Mouse (Mus musculus) adipose tissue, adult 10 weeks (tissue): ENCODE measurements around the gene Ifit1bl1. TPM values are rescaled to one million over a fixed set of nuclear protein-coding genes. Genes with fewer than 3 reads are reported as not detected.

ENCODE experiments used
- polyA plus RNA-seq: library from polyadenylated mRNA; stranded (reverse); fragments of 350-450 nt; fragmentation: Illumina TruSeq; extraction: RNeasy Lipid Tissue Mini Kit (QIAGEN cat#74804); gene quantifications from one replicate; pipeline ENCODE4 v1.2.3, GENCODE M21; 2014; ENCODE audit warnings: low read depth, low replicate concordance

Gene Ifit1bl1
- 0.36 TPM for polyA plus RNA-seq

GRCm38 (mm10) chr19:34601888-34602287 is at the start of gene Ifit1bl1:
Gene Ifit1bl1, minus strand, starts transcription at chr19:34601956.

GRCm38 (mm10) chr19:34640623-34641022 is 38.9 kb upstream of the Ifit1bl1 start, which contains the start of the genes Ifit1bl2 and Ifit1:
Gene Ifit1bl2, minus strand, starts transcription at chr19:34640743.
Gene Ifit1, plus strand, starts transcription at chr19:34640871.

GRCm38 (mm10) chr19:34607237-34608051 is 5.7 kb upstream of the Ifit1bl1 start, which contains the start of gene Ifit3b:
Gene Ifit3b, plus strand, starts transcription at chr19:34607970.

GRCm38 (mm10) chr19:34583126-34583766 is 18.5 kb downstream of the Ifit1bl1 start, which contains the start of gene Ifit3:
Gene Ifit3, plus strand, starts transcription at chr19:34583531.

GRCm38 (mm10) chr19:34550534-34551223 is 51.1 kb downstream of the Ifit1bl1 start, which contains the start of gene Ifit2:
Gene Ifit2, plus strand, starts transcription at chr19:34550694.

Other genes with a start within 250 kb of the Ifit1bl1 start
- gene Ch25h, start 126.8 kb downstream of the Ifit1bl1 start, polyA plus RNA-seq = 13.3 TPM
- 36.0 TPM for gene Lipa, start 74.5 kb downstream of the Ifit1bl1 start, polyA plus RNA-seq
- gene Ifit2, start 51.3 kb downstream of the Ifit1bl1 start, polyA plus RNA-seq = 5.4 TPM
- gene Ifit3, start 18.4 kb downstream of the Ifit1bl1 start, polyA plus RNA-seq = 16.3 TPM
- gene Ifit3b, start 6.0 kb upstream of the Ifit1bl1 start, polyA plus RNA-seq = 4.2 TPM
- 0.14 TPM for gene Ifit1bl2, start 38.8 kb upstream of the Ifit1bl1 start, polyA plus RNA-seq
- 4.4 TPM for gene Ifit1, start 38.9 kb upstream of the Ifit1bl1 start, polyA plus RNA-seq
- gene Slc16a12, start 145.3 kb upstream of the Ifit1bl1 start, polyA plus RNA-seq = 11.9 TPM